Mouse (Mus musculus): ENCODE results near the gene Usp22.

GRCm38 (mm10) chr11:61207487-61208246, 32.8 kb upstream of the Usp22 start, which contains the start of gene Aldh3a1:
- no peak for TF ChIP-seq NANOG (IDR thresholded peaks at IDR 0.05; ENCODE audit: borderline replicate concordance, low read length)
- no peak for TF ChIP-seq CTCF (conservative IDR thresholded peaks at IDR 0.05; ENCODE audit: low read length)
- TF ChIP-seq POU5F1 (IDR thresholded peaks at IDR 0.05; ENCODE audit: borderline replicate concordance, low read length): no peak

Data from E14TG2a.4 (cell line).